Mouse (Mus musculus): Measurements from ENCODE around the gene Tmem238.

DNA sequence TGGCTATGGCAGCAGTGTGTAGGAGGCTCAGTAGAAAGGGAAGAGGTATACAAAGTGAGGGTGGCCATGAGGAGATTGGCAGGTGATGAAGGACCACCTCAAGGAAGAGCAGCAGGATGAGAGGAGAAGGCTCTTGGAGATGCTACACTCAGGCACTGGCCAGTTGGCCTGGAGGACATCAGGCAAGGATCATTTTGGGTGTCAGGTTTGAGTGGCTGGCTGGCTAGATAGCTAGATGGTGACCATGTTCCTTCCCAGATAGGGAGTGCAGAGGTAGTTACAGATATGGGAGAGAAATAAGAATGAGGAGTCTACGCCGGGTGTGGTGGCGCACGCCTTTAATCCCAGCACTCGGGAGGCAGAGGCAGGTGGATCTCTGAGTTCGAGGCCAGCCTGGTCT is 44.6 kb downstream of the Tmem238 start:
- no peak for TF ChIP-seq CTCF (IDR thresholded peaks at IDR 0.05; ENCODE audit: low read depth)
- TF ChIP-seq EP300 (optimal IDR thresholded peaks at IDR 0.05), result no peak

Measured in stomach, postnatal 0 days (tissue).